Mouse (Mus musculus) liver, postnatal 0 days (tissue): ENCODE measurements around the gene Gm867. TPM values are rescaled to one million over a fixed set of nuclear protein-coding genes. Genes with fewer than 3 reads are reported as not detected.
A peak's percentile ranks its signal among the peaks of the same experiment; 100 is the strongest.

Source experiments
- ATAC-seq: fragments of 200-750 bp; cut with Nextera tagmentation; 2 replicates; pipeline ENCODE4 v1.8.0; 2017; ENCODE audit warnings: mild to moderate bottlenecking, moderate library complexity
- DNase-seq: peaks from one replicate; pipeline ENCODE4 v3.0.0-alpha.2; 2016
- H3K27ac ChIP-seq: fragments of 300-500 bp; sonication (generic); 2 replicates; pipeline ENCODE4 v1.5.1; 2014; ENCODE audit warnings: antibody characterized with exemption, moderate library complexity, mild to moderate bottlenecking, low read depth
- H3K27me3 ChIP-seq: fragments of 300-500 bp; sonication (generic); 2 replicates; pipeline ENCODE4 v1.6.1; 2014; ENCODE audit warnings: low read length, control low read depth, mixed read lengths; ENCODE audit not compliant: insufficient read depth
- H3K36me3 ChIP-seq: fragments of 300-500 bp; sonication (generic); replicated peaks from 2 replicates; pipeline ENCODE4 v1.6.1; 2014; ENCODE audit warnings: mild to moderate bottlenecking, control low read depth, low read length, moderate library complexity, mixed read lengths; ENCODE audit not compliant: insufficient read depth
- H3K4me1 ChIP-seq: fragments of 300-500 bp; sonication (generic); 2 replicates; pipeline ENCODE4 v1.6.1; 2014; ENCODE audit warnings: antibody characterized with exemption, mild to moderate bottlenecking, control low read depth; ENCODE audit not compliant: insufficient read depth
- H3K4me2 ChIP-seq: fragments of 300-500 bp; sonication (generic); 2 replicates; pipeline ENCODE4 v1.6.1; 2014; ENCODE audit warnings: low read depth, mild to moderate bottlenecking, low read length, moderate library complexity, mixed read lengths
- H3K4me3 ChIP-seq: fragments of 300-500 bp; sonication (generic); 2 replicates; pipeline ENCODE4 v1.5.1; 2014; ENCODE audit warnings: low read depth, low read length
- H3K9ac ChIP-seq: fragments of 300-500 bp; sonication (generic); replicated peaks from 2 replicates; pipeline ENCODE4 v1.6.1; 2014; ENCODE audit warnings: mild to moderate bottlenecking, moderate library complexity
- H3K9me3 ChIP-seq: fragments of 300-500 bp; sonication (generic); 2 replicates; pipeline ENCODE4 v1.6.1; 2016; ENCODE audit warnings: mild to moderate bottlenecking, control low read depth, low read length, mixed read lengths
- CTCF ChIP-seq: sonication (generic); IDR thresholded peaks from 2 replicates; pipeline ENCODE4 v1.5.1; 2016; ENCODE audit warnings: antibody characterized with exemption, low read depth
- EP300 ChIP-seq: IDR thresholded peaks from 2 replicates; pipeline ENCODE4 v1.6.1; 2016; ENCODE audit warnings: antibody characterized with exemption, low read depth, mild to moderate bottlenecking
- WGBS: fragments of 180-500 bp; shearing (Covaris S2); extraction: QIAGEN DNeasy Blood & Tissue Kit; methylation state at CpG from one replicate; pipeline ENCODE4 v1.1.7; 2014; ENCODE audit not compliant: insufficient replicate concordance; 5-methylcytosine and 5-hydroxymethylcytosine counted together
- polyA plus RNA-seq: library from polyadenylated mRNA; unstranded; fragments of >200 nt; fragmentation: Nextera tagmentation; extraction: Ambion mirVana; gene quantifications from 2 replicates; pipeline ENCODE4 v1.2.1, GENCODE M21; 2015

The Gm867 gene
- polyA plus RNA-seq, 1 experiment from 2014 or later, result 8.6 TPM

GRCm38 (mm10) chr10:75895730-75896129 is 44.7 kb downstream of the Gm867 start:
- no peaks in the 10 kb centered on the region for H3K27me3 ChIP-seq
- H3K27ac ChIP-seq, result no peak overlapping the region
- no peak overlapping the region for H3K4me2 ChIP-seq
- WGBS, result 90% methylated on average over 5 of the region's 5 CpGs
- no peak overlapping the region for H3K4me3 ChIP-seq
- TF ChIP-seq EP300, result no peak
- no peak for TF ChIP-seq CTCF
- ATAC-seq (no peak), DNase-seq (no peak)
- peaks cover 33% of the 10 kb centered on the region for H3K36me3 ChIP-seq
- H3K9me3 ChIP-seq, result no peaks in the 10 kb centered on the region
- H3K9ac ChIP-seq, result no peak overlapping the region
- peaks cover 10% of the 10 kb centered on the region for H3K4me1 ChIP-seq

- DNase-seq (no peak), ATAC-seq (no peak)
- Histone ChIP-seq H3K4me1 (peaks cover 10% of the 10 kb centered on the region), H3K36me3 (peaks cover 28% of the 10 kb centered on the region), H3K9ac (no peak overlapping the region), H3K4me2 (no peak overlapping the region), H3K27me3 (no peaks in the 10 kb centered on the region), H3K4me3 (no peak overlapping the region), H3K27ac (no peak overlapping the region), H3K9me3 (no peaks in the 10 kb centered on the region)
- TF ChIP-seq CTCF (no peak), EP300 (no peak)
- 69% methylated on average over 6 of the region's 6 CpGs for WGBS
Measured at GRCm38 (mm10) chr10:75894601-75895000, 45.9 kb downstream of the Gm867 start.

GRCm38 (mm10) chr10:75893089-75893750 is 47.3 kb downstream of the Gm867 start, which contains the start of gene Derl3:
TSS of gene Derl3 (plus strand) at chr10:75893413.
- H3K27me3 ChIP-seq, result no peaks in the 10 kb centered on the region
- 0 out of 2 replicates have a peak within 1 kb of the TSS, but pooled peaks have one; percentile 25 for H3K27ac ChIP-seq
- H3K4me2 ChIP-seq, result peak within 1 kb of the TSS; percentile 80
- no peaks in the 10 kb centered on the region for H3K9me3 ChIP-seq
- peaks cover 6% of the 10 kb centered on the region for H3K4me1 ChIP-seq
- H3K9ac ChIP-seq, result 0 out of 2 replicates have a peak within 1 kb of the TSS, but pooled peaks have one; percentile 24
- DNase-seq (peak; percentile 95), ATAC-seq (peak; percentile 100)
- TF ChIP-seq CTCF, result no peak
- peak; percentile 44; the same call in 1 of the 2 replicates for TF ChIP-seq EP300
- peak within 1 kb of the TSS; percentile 41 for H3K4me3 ChIP-seq
- WGBS, result 2% methylated on average over 47 of the region's 51 CpGs
- peaks cover 24% of the 10 kb centered on the region for H3K36me3 ChIP-seq

GRCm38 (mm10) chr10:75889406-75890153 is 50.9 kb downstream of the Gm867 start:
- ATAC-seq (no peak), DNase-seq (no peak)
- TF ChIP-seq CTCF (no peak), EP300 (no peak)
- 62% methylated on average over 8 of the region's 8 CpGs for WGBS
- Histone ChIP-seq H3K36me3 (no peaks in the 10 kb centered on the region; the same call in 1 of the 2 replicates), H3K9ac (no peak overlapping the region), H3K4me3 (no peak overlapping the region), H3K27ac (no peak overlapping the region), H3K27me3 (no peaks in the 10 kb centered on the region), H3K4me1 (peaks cover 6% of the 10 kb centered on the region), H3K4me2 (no peak overlapping the region), H3K9me3 (no peaks in the 10 kb centered on the region)

Other genes starting within 250 kb of the Gm867 start
- 8.2 and 9.1 TPM in 2 replicates for gene Cabin1, start 176.3 kb downstream of the Gm867 start, polyA plus RNA-seq
- gene Ddt, start 167.3 kb downstream of the Gm867 start, polyA plus RNA-seq, result 739 and 838 TPM in 2 replicates
- 0.24 TPM in 1 of 2 replicates, not detected in the other for gene Gm20441, start 159.7 kb downstream of the Gm867 start, polyA plus RNA-seq
- gene Gstt3, start 159.3 kb downstream of the Gm867 start, polyA plus RNA-seq, result 32.6 and 39.3 TPM in 2 replicates
- 77.5 and 78.5 TPM in 2 replicates for gene Gstt1, start 142.1 kb downstream of the Gm867 start, polyA plus RNA-seq
- gene Gstt4, start 118.1 kb downstream of the Gm867 start, polyA plus RNA-seq, result not detected in 2 replicates
- gene Gstt2, start 103.2 kb downstream of the Gm867 start, polyA plus RNA-seq, result 148 and 175 TPM in 2 replicates
- gene Mif, start 80.4 kb downstream of the Gm867 start, polyA plus RNA-seq, result 1,043 and 1,160 TPM in 2 replicates
- 0.52 and 0.95 TPM in 2 replicates for gene Derl3, start 47.3 kb downstream of the Gm867 start, polyA plus RNA-seq
- 35.5 and 36.0 TPM in 2 replicates for gene Smarcb1, start 19.1 kb downstream of the Gm867 start, polyA plus RNA-seq
- gene Chchd10, start 7.5 kb downstream of the Gm867 start, polyA plus RNA-seq, result 1,168 and 1,173 TPM in 2 replicates
- gene Mmp11, start 4.2 kb downstream of the Gm867 start, polyA plus RNA-seq, result 2.8 and 3.6 TPM in 2 replicates
- 61.6 and 65.5 TPM in 2 replicates for gene Vpreb3, start 2.4 kb upstream of the Gm867 start, polyA plus RNA-seq
- 0.04 and 0.06 TPM in 2 replicates for gene Gm5134, start 13.8 kb upstream of the Gm867 start, polyA plus RNA-seq
- 7.3 and 8.3 TPM in 2 replicates for gene Zfp280b, start 92.0 kb upstream of the Gm867 start, polyA plus RNA-seq
- not detected in 2 replicates for gene Slc5a4b, start 170.3 kb upstream of the Gm867 start, polyA plus RNA-seq
- gene Slc5a4a, start 206.8 kb upstream of the Gm867 start, polyA plus RNA-seq, result not detected in 2 replicates